Mouse (Mus musculus) heart, postnatal 0 days (tissue): Measurements from ENCODE around the gene Rapgef1. TPM values are rescaled to one million over a fixed set of nuclear protein-coding genes. Genes with fewer than 3 reads are reported as not detected.
A peak's percentile ranks its signal among the peaks of the same experiment; 100 is the strongest.
"Not testable (repeated sequence)": the region's sequence is repeated elsewhere in the genome, so short reads cannot be mapped to it uniquely, and the experiment has no call there.

ENCODE experiments used
- ATAC-seq: fragments of 200-750 bp; cut with Nextera tagmentation; 2 replicates; pipeline ENCODE4 v1.8.0; 2017; ENCODE audit warnings: low read depth, moderate number of reproducible peaks, moderate library complexity; ENCODE audit not compliant: insufficient read depth
- DNase-seq: peaks from one replicate; pipeline ENCODE4 v3.0.0-alpha.2; 2016; ENCODE audit warnings: low spot score
- H3K27ac ChIP-seq: fragments of 300-500 bp; sonication (generic); 2 replicates; pipeline ENCODE4 v1.5.1; 2014; ENCODE audit warnings: low read depth, mild to moderate bottlenecking
- H3K27me3 ChIP-seq: fragments of 300-500 bp; sonication (generic); 2 replicates; pipeline ENCODE4 v1.6.1; 2014; ENCODE audit warnings: low read length, mixed read lengths; ENCODE audit not compliant: control insufficient read depth, insufficient read depth
- H3K36me3 ChIP-seq: fragments of 300-500 bp; sonication (generic); replicated peaks from 2 replicates; pipeline ENCODE4 v1.6.1; 2014; ENCODE audit warnings: low read length, mixed read lengths; ENCODE audit not compliant: control insufficient read depth, insufficient read depth
- H3K4me1 ChIP-seq: fragments of 300-500 bp; sonication (generic); 2 replicates; pipeline ENCODE4 v1.6.1; 2014; ENCODE audit warnings: antibody characterized with exemption; ENCODE audit not compliant: control insufficient read depth, insufficient read depth
- H3K4me2 ChIP-seq: fragments of 300-500 bp; sonication (generic); 2 replicates; pipeline ENCODE4 v1.6.1; 2014; ENCODE audit warnings: low read depth, mild to moderate bottlenecking, low read length, moderate library complexity
- H3K4me3 ChIP-seq: fragments of 300-500 bp; sonication (generic); 2 replicates; pipeline ENCODE4 v1.5.1; 2014; ENCODE audit warnings: low read depth, low read length
- H3K9ac ChIP-seq: fragments of 300-500 bp; sonication (generic); replicated peaks from 2 replicates; pipeline ENCODE4 v1.6.1; 2014; ENCODE audit warnings: low read depth, low read length, mixed read lengths
- H3K9me3 ChIP-seq: fragments of 300-500 bp; sonication (generic); replicated peaks from 2 replicates; pipeline ENCODE4 v1.6.1; 2016; ENCODE audit warnings: low read length; ENCODE audit not compliant: control insufficient read depth
- CTCF ChIP-seq: IDR thresholded peaks from 2 replicates; pipeline ENCODE4 v1.5.1; 2016; ENCODE audit warnings: antibody characterized with exemption, control low read depth, low read depth
- EP300 ChIP-seq: IDR thresholded peaks from 2 replicates; pipeline ENCODE4 v1.6.1; 2016; ENCODE audit warnings: antibody characterized with exemption, low read depth
- WGBS: fragments of 180-500 bp; shearing (Covaris S2); extraction: QIAGEN DNeasy Blood & Tissue Kit; methylation state at CpG from one replicate; pipeline ENCODE4 v1.1.7; 2014; 5-methylcytosine and 5-hydroxymethylcytosine counted together
- polyA plus RNA-seq: library from polyadenylated mRNA; unstranded; fragments of >200 nt; fragmentation: Nextera tagmentation; extraction: Ambion mirVana; gene quantifications from 2 replicates; pipeline ENCODE4 v1.2.1, GENCODE M21; 2015
- total RNA-seq: library from RNA; depleted of rRNA; stranded (reverse); fragments of >200 nt; gene quantifications from 2 replicates; pipeline ENCODE4 v1.2.3, GENCODE M21; 2014; ENCODE audit warnings: low replicate concordance

Gene Rapgef1
- total and polyA plus RNA-seq, 2 experiments from 2014 or later, result 9.0 to 47.6 TPM

DNA sequence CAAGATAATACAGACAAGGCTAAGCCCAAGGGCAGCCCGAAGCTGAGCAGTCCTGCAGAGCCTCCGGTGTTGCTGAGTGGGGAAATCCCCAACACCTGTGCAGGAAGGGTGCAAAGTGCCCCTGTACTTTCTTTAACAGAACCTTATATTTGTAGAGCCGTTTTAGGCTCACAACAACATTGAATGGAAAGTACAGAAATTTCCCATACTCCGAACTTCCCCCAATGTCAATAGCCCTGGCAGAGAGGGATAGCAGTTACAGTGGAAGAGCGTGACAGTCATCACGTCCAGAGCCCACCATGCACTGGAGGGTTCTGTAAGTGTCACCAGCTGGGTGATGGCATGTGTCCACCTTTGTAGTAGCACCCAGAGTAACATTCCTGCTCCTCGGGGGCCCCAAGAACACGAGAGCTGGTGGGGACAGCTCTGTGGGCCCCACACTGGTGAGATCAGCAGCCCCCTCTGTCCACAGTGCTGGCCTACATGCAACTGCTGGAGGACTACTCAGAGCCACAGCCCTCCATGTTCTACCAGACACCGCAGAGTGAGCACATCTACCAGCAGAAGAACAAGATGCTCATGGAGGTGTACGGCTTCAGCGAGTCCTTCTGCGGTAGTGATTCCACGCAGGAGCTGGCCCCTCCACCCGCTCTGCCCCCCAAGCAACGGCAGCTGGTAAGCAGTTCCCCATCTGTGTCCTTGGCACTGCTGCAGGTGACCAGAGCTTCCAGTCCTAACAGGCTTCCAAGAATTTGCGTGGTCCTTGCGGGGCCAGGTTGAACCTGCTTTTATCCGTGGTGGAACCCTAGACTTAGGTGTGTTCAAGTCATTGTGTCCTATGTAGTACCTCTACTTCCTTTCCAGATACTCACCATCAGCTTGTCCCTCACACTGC is 87.5 kb downstream of the Rapgef1 start:
- peaks cover 82% of the 10 kb centered on the region for H3K36me3 ChIP-seq
- H3K27me3 ChIP-seq, result no peaks in the 10 kb centered on the region
- H3K27ac ChIP-seq, result no peak overlapping the region
- no peak for DNase-seq
- ATAC-seq, result no peak
- no peaks in the 10 kb centered on the region for H3K9me3 ChIP-seq
- TF ChIP-seq CTCF (no peak), EP300 (no peak)
- H3K9ac ChIP-seq, result no peak overlapping the region
- H3K4me3 ChIP-seq, result no peak overlapping the region
- WGBS, result 88% methylated on average over 18 of the region's 18 CpGs
- no peak overlapping the region for H3K4me2 ChIP-seq
- H3K4me1 ChIP-seq, result no peaks in the 10 kb centered on the region

DNA sequence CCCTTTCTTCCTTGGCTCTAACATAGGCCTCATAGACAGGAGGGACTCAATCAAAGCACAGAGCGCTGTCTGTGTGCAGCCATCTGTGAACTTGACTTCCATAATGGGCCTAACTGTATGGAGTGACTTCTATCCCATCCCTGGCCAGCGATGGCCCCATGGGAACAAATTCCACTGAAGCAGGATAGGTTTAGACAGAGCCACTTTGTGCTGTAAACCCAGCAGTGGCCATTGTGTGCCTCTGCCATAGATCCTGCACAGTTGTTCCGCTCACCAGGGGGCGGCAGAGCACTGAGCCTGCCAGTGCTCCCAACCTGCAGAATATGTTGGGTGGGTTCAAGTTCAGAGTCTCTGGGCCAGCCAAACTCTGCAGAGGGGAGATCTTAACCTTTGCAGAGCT is 88.2 kb downstream of the Rapgef1 start:
- H3K36me3 ChIP-seq, result peaks cover 76% of the 10 kb centered on the region
- WGBS, result 92% methylated on average over 4 of the region's 4 CpGs
- ATAC-seq, result no peak

DNA sequence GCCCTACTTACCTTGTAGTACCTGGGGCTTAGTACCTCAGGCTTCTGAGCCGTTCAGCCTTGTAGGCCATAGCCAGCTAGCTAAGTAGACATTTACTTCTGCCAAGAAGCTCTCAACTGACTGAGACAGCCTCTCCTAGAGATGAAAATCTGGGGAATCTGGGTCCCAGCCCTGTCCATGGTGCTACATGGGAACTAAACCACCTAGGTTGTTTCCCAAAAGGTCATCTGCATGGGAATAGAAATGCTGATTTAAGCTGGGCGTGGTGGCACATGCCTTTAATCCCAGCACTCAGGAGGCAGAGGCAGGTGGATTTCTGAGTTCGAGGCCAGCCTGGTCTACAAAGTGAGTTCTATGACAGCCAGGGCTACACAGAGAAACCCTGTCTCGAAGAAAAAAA is 88.7 kb downstream of the Rapgef1 start:
- H3K4me2 ChIP-seq, DNase-seq, ATAC-seq, H3K9me3 ChIP-seq, H3K4me1 ChIP-seq, H3K9ac ChIP-seq, H3K27ac ChIP-seq, H3K4me3 ChIP-seq, H3K27me3 ChIP-seq: not testable (repeated sequence)
- H3K36me3 ChIP-seq, result peaks cover 72% of the 10 kb centered on the region
- WGBS, result 93% methylated on average over 4 of the region's 4 CpGs

More for the DNA sequence above, 88.2 kb downstream of the Rapgef1 start:
- Histone ChIP-seq H3K27me3 (no peaks in the 10 kb centered on the region), H3K9me3 (no peaks in the 10 kb centered on the region), H3K27ac (no peak overlapping the region), H3K4me2 (no peak overlapping the region), H3K4me1 (no peaks in the 10 kb centered on the region), H3K9ac (no peak overlapping the region), H3K4me3 (no peak overlapping the region)
- no peak for DNase-seq
- no peak for TF ChIP-seq EP300
- peak; percentile 43 for TF ChIP-seq CTCF

DNA sequence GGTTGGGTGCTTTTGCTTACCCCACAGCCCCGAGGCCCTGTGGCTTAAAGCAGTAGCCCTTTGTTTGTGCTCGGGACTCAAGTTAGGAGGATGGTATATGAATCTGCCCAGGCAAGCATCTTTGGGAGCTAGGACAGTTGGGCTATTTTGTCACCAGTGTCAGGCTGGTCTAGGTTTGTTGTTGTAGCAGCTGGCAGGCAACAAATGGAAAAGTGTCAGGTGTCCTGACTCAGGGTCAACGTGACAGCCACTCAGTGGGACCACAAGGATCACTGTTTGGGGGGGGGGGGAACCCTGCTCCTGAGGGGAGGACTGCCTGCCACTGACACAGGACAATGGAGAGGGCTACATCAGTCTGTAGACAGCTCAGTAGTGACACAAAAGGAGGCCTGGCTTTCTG is 91.5 kb downstream of the Rapgef1 start:
- ATAC-seq, result no peak
- H3K27me3 ChIP-seq, result no peaks in the 10 kb centered on the region
- WGBS, result 56% methylated on average over 3 of the region's 3 CpGs

DNA sequence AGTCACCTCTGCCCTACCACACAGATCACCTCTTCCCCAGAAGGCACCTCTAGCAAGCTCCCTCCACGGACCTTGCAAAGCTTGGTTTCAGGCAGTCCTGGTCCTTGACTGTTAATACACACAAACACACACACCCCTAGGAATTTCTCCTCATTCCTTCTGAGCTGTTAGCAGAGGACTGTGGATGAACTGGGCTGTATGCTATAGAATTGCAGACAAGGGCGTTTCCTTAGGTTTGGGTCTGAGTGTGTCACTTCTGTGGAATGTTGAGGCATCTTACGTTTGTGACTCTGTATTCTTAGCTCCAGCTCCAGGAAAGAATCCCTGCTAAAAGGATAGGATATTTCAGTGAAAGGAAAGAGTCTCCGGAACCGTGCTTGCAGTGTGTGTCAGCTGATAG is 92.4 kb downstream of the Rapgef1 start:
- Histone ChIP-seq H3K27ac (no peak overlapping the region), H3K27me3 (no peaks in the 10 kb centered on the region), H3K9ac (no peak overlapping the region), H3K4me1 (peaks cover 30% of the 10 kb centered on the region), H3K36me3 (peaks cover 48% of the 10 kb centered on the region), H3K9me3 (no peaks in the 10 kb centered on the region), H3K4me3 (no peak overlapping the region), H3K4me2 (no peak overlapping the region)
- no peak for ATAC-seq
- WGBS, result 64% methylated on average over 5 of the region's 5 CpGs
- DNase-seq, result no peak
- TF ChIP-seq EP300, result no peak
- no peak for TF ChIP-seq CTCF

More for the DNA sequence above, 91.5 kb downstream of the Rapgef1 start:
- no peak overlapping the region for H3K4me3 ChIP-seq
- H3K36me3 ChIP-seq, result peaks cover 56% of the 10 kb centered on the region
- H3K4me1 ChIP-seq, result peaks cover 24% of the 10 kb centered on the region
- no peak for DNase-seq
- H3K4me2 ChIP-seq, result no peak overlapping the region
- TF ChIP-seq CTCF (no peak), EP300 (no peak)
- no peak overlapping the region for H3K9ac ChIP-seq
- H3K9me3 ChIP-seq, result no peaks in the 10 kb centered on the region
- no peak overlapping the region for H3K27ac ChIP-seq

DNA sequence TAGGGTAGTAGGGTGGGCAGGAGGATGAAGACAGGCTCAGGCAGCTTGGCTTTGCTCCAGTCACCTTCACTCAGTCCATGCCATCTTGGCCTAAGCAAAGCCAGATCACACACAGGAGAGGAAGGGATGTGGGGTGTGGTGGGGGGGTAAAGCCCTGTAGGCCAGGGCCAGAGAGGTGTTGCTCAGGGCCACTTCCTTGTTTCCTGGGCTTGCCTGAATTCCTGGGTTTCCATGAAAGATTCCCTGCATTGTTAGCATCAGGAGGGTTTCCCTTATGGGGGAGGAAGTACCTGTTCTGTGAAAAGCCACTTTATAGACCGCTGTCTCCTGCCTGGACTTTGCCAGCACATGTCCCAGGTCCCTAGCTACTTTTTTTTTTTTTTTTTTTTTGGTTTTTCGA is 94.0 kb downstream of the Rapgef1 start:
- H3K4me3 ChIP-seq, result no peak overlapping the region
- no peak for ATAC-seq
- no peaks in the 10 kb centered on the region for H3K9me3 ChIP-seq
- peaks cover 40% of the 10 kb centered on the region for H3K36me3 ChIP-seq
- H3K4me1 ChIP-seq, result peaks cover 30% of the 10 kb centered on the region
- no peak overlapping the region for H3K4me2 ChIP-seq
- H3K27ac ChIP-seq, result no peak overlapping the region
- no peak overlapping the region for H3K9ac ChIP-seq
- 100% methylated on average over 1 of the region's 2 CpGs for WGBS
- TF ChIP-seq CTCF (no peak), EP300 (no peak)
- no peak for DNase-seq
- no peaks in the 10 kb centered on the region for H3K27me3 ChIP-seq
